Mouse (Mus musculus) heart, embryonic 14.5 days (tissue): Measurements from ENCODE around the gene Rps12. TPM values are rescaled to one million over a fixed set of nuclear protein-coding genes. Genes with fewer than 3 reads are reported as not detected.
"Not testable (repeated sequence)": the region's sequence is repeated elsewhere in the genome, so short reads cannot be mapped to it uniquely, and the experiment has no call there.

Experiments used
- ATAC-seq: fragments of 200-750 bp; cut with Nextera tagmentation; 2 replicates; pipeline ENCODE4 v1.8.0; 2017; ENCODE audit warnings: low read depth, moderate TSS enrichment; ENCODE audit not compliant: insufficient number of reproducible peaks, insufficient read depth, low FRiP score
- H3K27ac ChIP-seq, 2 experiments: fragments of 200-500 bp in 1 of 2; fragments of 300-500 bp in 1 of 2; sonication (generic) in 1 of 2; replicated peaks in 1 of 2; 2 replicates each; pipeline ENCODE4 v1.5.1; 2012 to 2014; ENCODE audit warnings: low read depth in 2 of 2, low read length in 2 of 2, control low read depth in 1 of 2, mild to moderate bottlenecking in 1 of 2, mixed read lengths in 1 of 2; ENCODE audit not compliant: control insufficient read depth in 1 of 2, insufficient read depth in 1 of 2
- H3K27me3 ChIP-seq: fragments of 300-500 bp; sonication (generic); 2 replicates; pipeline ENCODE4 v1.6.1; 2014; ENCODE audit warnings: mild to moderate bottlenecking, low read length, control low read depth; ENCODE audit not compliant: control insufficient read depth, insufficient read depth
- H3K36me3 ChIP-seq: fragments of 300-500 bp; sonication (generic); 2 replicates; pipeline ENCODE4 v1.6.1; 2014; ENCODE audit warnings: mild to moderate bottlenecking, control low read depth, low read length, mixed read lengths; ENCODE audit not compliant: control insufficient read depth, insufficient read depth
- H3K4me1 ChIP-seq, 2 experiments: fragments of 200-500 bp in 1 of 2; fragments of 300-500 bp in 1 of 2; sonication (generic) in 1 of 2; 2 replicates each; pipeline ENCODE4 v1.6.1; 2012 to 2014; ENCODE audit warnings: low read length in 2 of 2, control low read depth in 1 of 2, mixed read lengths in 1 of 2; ENCODE audit not compliant: control insufficient read depth in 2 of 2, insufficient read depth in 2 of 2
- H3K4me2 ChIP-seq: fragments of 300-500 bp; sonication (generic); 2 replicates; pipeline ENCODE4 v1.6.1; 2014; ENCODE audit warnings: mild to moderate bottlenecking, low read length
- H3K4me3 ChIP-seq, 2 experiments: fragments of 200-500 bp in 1 of 2; fragments of 300-500 bp in 1 of 2; sonication (generic) in 1 of 2; 2 replicates each; pipeline ENCODE4 v1.5.1; 2012 to 2014; ENCODE audit warnings: low read length in 2 of 2, mild to moderate bottlenecking in 2 of 2, control low read depth in 1 of 2, low read depth in 1 of 2, moderate library complexity in 1 of 2; ENCODE audit not compliant: control insufficient read depth in 1 of 2, insufficient read depth in 1 of 2
- H3K9ac ChIP-seq: fragments of 300-500 bp; sonication (generic); 2 replicates; pipeline ENCODE4 v1.6.1; 2014; ENCODE audit warnings: mild to moderate bottlenecking, low read length
- H3K9me3 ChIP-seq: fragments of 300-500 bp; sonication (generic); 2 replicates; pipeline ENCODE4 v1.6.1; 2016; ENCODE audit warnings: low read length, control low read depth; ENCODE audit not compliant: control insufficient read depth
- WGBS: fragments of 180-500 bp; shearing (Covaris S2); extraction: QIAGEN DNeasy Blood & Tissue Kit; methylation state at CpG from one replicate; pipeline ENCODE4 v1.1.7; 2014; 5-methylcytosine and 5-hydroxymethylcytosine counted together
- polyA plus RNA-seq: library from polyadenylated mRNA; unstranded; fragments of >200 nt; fragmentation: Nextera tagmentation; extraction: Ambion mirVana; gene quantifications from 2 replicates; pipeline ENCODE4 v1.2.1, GENCODE M21; 2014

Gene Rps12
- polyA plus RNA-seq, 1 experiment from 2014 or later: 122 TPM

DNA sequence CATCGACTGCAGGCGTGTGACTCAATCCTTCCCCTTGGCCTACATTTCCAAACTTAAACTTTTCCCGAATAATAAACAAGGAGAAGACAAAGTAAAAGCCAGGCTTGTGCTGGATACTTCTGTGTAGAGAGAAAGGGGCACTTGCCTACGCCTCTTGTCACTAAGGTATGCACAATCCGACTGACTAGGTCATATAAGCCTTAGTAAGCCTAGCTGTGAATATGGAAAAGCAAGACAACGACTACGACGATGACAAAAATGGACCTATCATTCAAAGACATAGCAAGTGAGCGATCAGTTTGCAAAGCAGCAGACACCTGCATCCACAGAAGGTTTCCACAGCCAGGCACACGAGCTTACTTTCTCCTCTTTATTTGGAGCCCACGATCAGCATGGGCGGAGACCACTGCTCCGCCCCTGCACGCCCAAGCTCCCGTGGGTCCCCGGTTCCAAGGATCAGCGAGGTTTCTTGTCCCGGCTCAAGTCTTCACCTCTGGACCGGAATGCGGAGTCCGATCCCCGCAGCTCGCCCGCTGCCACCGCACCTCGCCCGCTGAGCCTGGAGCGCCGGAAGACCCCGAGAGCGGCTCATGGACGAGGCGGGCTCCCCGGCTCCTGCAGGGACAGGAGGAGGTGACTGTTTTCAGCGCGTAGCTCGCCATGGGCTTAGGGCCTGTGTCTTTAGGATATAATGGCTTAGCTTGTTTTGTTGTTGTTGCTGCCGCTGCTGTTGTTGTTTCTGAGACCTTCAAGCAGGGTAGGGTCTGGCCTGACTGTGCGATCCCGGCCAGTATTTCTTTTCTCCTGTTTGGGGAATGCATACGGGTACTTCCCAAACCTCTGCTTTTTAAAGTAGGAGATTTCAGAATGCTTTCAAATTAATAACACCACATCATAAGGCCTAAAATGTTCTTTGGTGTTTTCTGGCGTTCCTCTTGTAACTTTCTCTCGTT is 9.8 kb upstream of the Rps12 start, which contains the start of gene Slc18b1:
Gene Slc18b1, plus strand, starts transcription at position 436 of the 953 bp plus-strand sequence.
- Histone ChIP-seq H3K9me3 (no peaks in the 10 kb centered on the region), H3K4me2 (peak within 1 kb of the TSS; percentile 68), H3K4me1 (peaks cover 2 to 4% of the 10 kb centered on the region in 2 experiments; a peak in 2 of 4 replicates), H3K4me3 (peak within 1 kb of the TSS; percentile 48 to 73), H3K9ac (peak within 1 kb of the TSS; percentile 72), H3K36me3 (peaks cover 14% of the 10 kb centered on the region), H3K27ac (peak within 1 kb of the TSS in 1 of 2 experiments; percentile 7; a peak in 1 of 4 replicates), H3K27me3 (no peaks in the 10 kb centered on the region)
- 0 out of 2 replicates have a peak, but pooled peaks have one; percentile 62 for ATAC-seq
- WGBS: 6% methylated on average over 43 of the region's 43 CpGs

DNA sequence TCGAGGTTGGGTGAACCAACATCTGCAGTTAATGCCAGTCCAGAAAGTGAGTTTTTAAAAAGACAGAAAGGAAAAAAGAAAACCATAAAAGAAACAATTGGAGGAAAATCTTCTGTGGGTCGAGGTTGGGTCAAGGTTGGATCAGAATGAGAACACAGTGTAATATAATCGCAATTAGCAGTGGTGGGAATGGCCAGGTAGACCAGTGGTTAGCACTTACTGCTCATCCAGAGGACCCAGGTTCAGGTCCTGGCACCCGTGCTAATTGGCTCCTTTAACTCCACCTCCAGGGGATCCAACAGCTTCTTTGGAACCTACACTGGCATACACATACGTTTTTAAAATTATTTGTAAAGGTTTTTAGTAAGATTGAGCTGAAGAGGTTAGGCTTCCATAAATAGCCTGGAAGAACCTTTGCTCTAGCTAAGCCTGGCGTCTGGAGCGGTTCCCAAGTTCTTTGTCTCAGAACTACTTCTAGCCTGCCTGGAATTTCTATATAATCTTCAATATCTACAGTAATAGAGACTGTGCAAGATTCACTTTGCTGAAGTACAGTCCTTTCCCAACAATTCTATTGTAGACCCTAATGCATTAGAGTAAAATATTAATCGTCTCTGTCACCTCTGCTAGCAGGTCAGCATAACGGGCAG is 8.9 kb upstream of the Rps12 start:
- 60% methylated on average over 9 of the region's 9 CpGs for WGBS
- H3K27me3 ChIP-seq: no peaks in the 10 kb centered on the region
- peak overlapping the region; percentile 68 for H3K4me2 ChIP-seq
- H3K27ac ChIP-seq: peak overlapping the region in 1 of 2 experiments; percentile 7; a peak in 1 of 4 replicates
- H3K9me3 ChIP-seq: no peaks in the 10 kb centered on the region
- peaks cover 2 to 4% of the 10 kb centered on the region in 2 experiments; a peak in 2 of 4 replicates for H3K4me1 ChIP-seq
- ATAC-seq: no peak
- peak overlapping the region; percentile 48 to 73; a peak in 3 of 4 replicates for H3K4me3 ChIP-seq
- H3K9ac ChIP-seq: peak overlapping the region; percentile 72
- H3K36me3 ChIP-seq: peaks cover 5% of the 10 kb centered on the region; the same call in 1 of the 2 replicates

DNA sequence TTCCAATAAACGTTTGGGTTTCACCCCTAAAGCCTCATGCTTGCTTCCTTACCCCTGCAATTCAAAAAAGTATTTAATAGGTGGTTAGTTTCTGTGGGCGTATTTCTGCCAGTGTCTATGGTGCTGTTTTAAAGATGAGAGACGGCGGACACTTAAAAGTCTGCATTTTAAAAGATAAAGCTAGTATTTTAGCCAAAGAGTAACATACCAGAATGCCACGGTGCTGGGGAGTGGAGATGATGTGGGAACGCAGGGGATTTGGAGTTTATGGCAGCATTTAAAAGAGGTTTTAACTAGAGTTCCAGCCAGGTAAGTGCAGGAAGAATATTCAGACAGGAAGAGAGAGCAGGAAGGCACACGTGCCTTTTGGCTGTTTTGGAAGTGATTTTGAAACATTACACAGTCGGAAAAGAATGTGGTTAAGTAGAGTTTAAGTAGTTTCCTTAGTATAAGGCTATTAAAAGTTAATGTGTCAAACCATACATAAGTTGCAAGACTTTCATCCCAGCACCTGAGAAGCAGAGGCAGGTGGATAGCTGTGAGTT is 1.1 kb upstream of the Rps12 start:
- Histone ChIP-seq H3K9ac (peak overlapping the region; percentile 83), H3K9me3 (no peaks in the 10 kb centered on the region), H3K4me3 (peak overlapping the region; percentile 72 to 78; a peak in 3 of 4 replicates), H3K27me3 (no peaks in the 10 kb centered on the region), H3K4me2 (peak overlapping the region; percentile 70), H3K4me1 (peaks cover 3 to 19% of the 10 kb centered on the region in 2 experiments), H3K27ac (peak overlapping the region; percentile 74 to 96), H3K36me3 (peaks cover 31% of the 10 kb centered on the region)
- 7% methylated on average over 8 of the region's 8 CpGs for WGBS
- no peak for ATAC-seq

DNA sequence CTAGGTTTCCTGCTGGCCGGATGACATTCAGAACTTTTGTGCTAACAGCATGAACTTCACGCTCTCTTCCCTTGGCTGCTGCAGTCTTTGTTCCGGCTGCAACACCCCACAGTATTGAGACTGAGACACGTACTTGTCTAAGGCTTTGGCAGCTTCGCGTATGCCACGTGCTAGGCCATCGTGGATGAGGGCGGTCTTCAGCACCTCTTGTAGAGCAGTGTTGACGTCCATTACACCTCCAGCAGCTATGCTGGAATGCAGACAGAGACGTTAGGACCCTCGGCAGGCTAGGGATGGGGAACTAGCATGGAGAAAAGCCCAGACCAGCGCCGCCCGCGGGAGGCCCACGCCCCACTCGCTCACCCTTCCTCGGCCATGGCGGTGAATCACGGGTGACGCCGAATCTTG is 440 bp downstream of the Rps12 start:
- peak; percentile 7; the same call in 1 of the 2 replicates for ATAC-seq
- not testable (repeated sequence) for H3K9me3 ChIP-seq, H3K27me3 ChIP-seq
- under 1% methylated on average over 23 of the region's 23 CpGs for WGBS
- Histone ChIP-seq H3K4me2 (peak overlapping the region; percentile 79), H3K4me3 (peak overlapping the region; percentile 78 to 95), H3K27ac (peak overlapping the region; percentile 56 to 61), H3K9ac (peak overlapping the region; percentile 96), H3K36me3 (peaks cover 36% of the 10 kb centered on the region), H3K4me1 (peaks cover 3 to 19% of the 10 kb centered on the region in 2 experiments)

DNA sequence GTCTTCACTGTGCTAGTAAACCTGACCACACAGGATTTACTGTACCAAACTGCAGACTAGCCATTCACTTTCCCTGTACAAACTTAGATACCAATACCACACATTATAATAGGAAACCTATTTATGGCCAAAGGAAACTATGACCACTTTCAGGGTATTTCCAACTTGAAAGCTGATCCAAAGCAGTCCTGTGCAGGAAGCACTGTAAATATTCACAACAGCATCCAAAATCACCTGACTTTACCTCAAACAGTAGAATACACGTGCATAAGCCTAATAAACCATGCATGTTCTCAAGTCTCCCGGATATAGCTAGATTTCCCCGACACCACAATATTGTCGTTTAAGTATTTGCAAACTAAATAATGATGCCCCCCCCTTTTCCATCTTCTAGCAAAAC is 1.0 kb downstream of the Rps12 start:
- no peaks in the 10 kb centered on the region for H3K27me3 ChIP-seq
- H3K9ac ChIP-seq: peak overlapping the region; percentile 96
- peaks cover 36% of the 10 kb centered on the region for H3K36me3 ChIP-seq
- peaks cover 3 to 19% of the 10 kb centered on the region in 2 experiments for H3K4me1 ChIP-seq
- WGBS: 1% methylated on average over 4 of the region's 4 CpGs
- no peak for ATAC-seq
- H3K9me3 ChIP-seq: no peaks in the 10 kb centered on the region
- peak overlapping the region in 1 of 2 experiments; percentile 61; a peak in 1 of 4 replicates for H3K27ac ChIP-seq
- peak overlapping the region; percentile 78 to 95 for H3K4me3 ChIP-seq
- H3K4me2 ChIP-seq: peak overlapping the region; percentile 79

DNA sequence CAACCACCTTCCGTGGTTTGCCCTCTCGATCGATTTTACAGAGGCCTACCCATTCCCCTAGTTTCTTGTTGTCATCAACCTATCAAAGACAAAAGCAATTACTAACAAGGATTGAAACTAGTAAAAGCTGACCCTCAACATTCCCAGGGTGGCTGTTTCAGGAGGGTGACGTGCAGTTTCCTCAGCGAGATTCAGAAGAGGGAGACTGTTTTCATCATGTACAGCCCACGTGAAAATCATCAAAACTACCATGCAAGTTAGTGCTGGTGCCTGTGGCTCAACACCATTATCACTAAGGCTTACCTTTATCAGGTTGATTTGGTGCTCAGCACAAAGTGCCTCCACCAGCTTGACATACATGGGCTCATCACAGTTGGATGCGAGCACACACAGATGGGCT is 1.5 kb downstream of the Rps12 start:
- Histone ChIP-seq H3K4me1 (peaks cover 3 to 19% of the 10 kb centered on the region in 2 experiments), H3K4me2 (peak overlapping the region; percentile 79), H3K4me3 (peak overlapping the region; percentile 21 to 78; a peak in 3 of 4 replicates), H3K9ac (peak overlapping the region; percentile 96), H3K36me3 (peaks cover 40% of the 10 kb centered on the region)
- 39% methylated on average over 7 of the region's 7 CpGs for WGBS
- not testable (repeated sequence) for H3K27me3 ChIP-seq, ATAC-seq, H3K27ac ChIP-seq, H3K9me3 ChIP-seq

DNA sequence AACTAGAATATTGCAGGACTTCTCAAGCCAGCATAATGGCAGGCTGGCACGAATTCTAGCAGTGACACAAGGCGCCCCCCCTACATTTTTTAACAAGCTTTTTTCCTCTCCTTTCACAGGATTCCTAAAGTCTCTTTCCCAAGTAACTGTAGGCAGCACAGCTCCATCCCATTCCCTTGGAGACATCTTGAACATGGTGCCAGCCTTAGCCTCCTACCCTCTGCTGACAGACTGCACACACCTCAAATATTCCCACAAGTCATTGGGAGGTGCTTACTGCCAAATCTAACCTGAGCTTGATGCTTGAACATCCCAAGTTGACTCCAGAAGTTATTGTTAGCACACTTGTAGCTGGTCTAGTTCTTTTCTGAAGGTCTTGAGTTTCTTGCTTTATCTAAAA is 3.0 kb downstream of the Rps12 start:
- Histone ChIP-seq H3K9ac (no peak overlapping the region), H3K27me3 (no peaks in the 10 kb centered on the region), H3K36me3 (peaks cover 44% of the 10 kb centered on the region), H3K4me1 (peaks cover 3 to 19% of the 10 kb centered on the region in 2 experiments), H3K9me3 (no peaks in the 10 kb centered on the region), H3K4me3 (no peak overlapping the region), H3K27ac (no peak overlapping the region), H3K4me2 (no peak overlapping the region)
- WGBS: 54% methylated on average over 2 of the region's 2 CpGs
- ATAC-seq: no peak
